Mouse (Mus musculus) ES-E14 (cell line): ENCODE data around the gene Rap1gap. TPM values are rescaled to one million over a fixed set of nuclear protein-coding genes. Genes with fewer than 3 reads are reported as not detected.

Source experiments
- DNase-seq: peaks from one replicate; pipeline ENCODE4 v3.0.0-alpha.2; 2013; ENCODE audit warnings: low read depth, low spot score
- H3K27ac ChIP-seq: 2 replicates; pipeline ENCODE4 v1.5.1; 2012; ENCODE audit warnings: low read depth, mild to moderate bottlenecking, low read length, moderate library complexity, mixed read lengths; ENCODE audit not compliant: poor library complexity, insufficient read depth, severe bottlenecking
- H3K36me3 ChIP-seq: 2 replicates; pipeline ENCODE4 v1.6.1; 2012; ENCODE audit warnings: mild to moderate bottlenecking, low read length, moderate library complexity, mixed read lengths; ENCODE audit not compliant: control insufficient read depth, poor library complexity, insufficient read depth, severe bottlenecking
- H3K4me1 ChIP-seq, 2 experiments: fragments of 150-350 bp in 1 of 2; sonication (generic) in 1 of 2; 2 replicates each; pipeline ENCODE4 v1.6.1; 2012; ENCODE audit warnings: low read length in 2 of 2, mild to moderate bottlenecking in 1 of 2, mixed read lengths in 1 of 2; ENCODE audit not compliant: control insufficient read depth in 2 of 2, insufficient read depth in 2 of 2, poor library complexity in 1 of 2
- H3K4me3 ChIP-seq, 2 experiments: fragments of 150-350 bp in 1 of 2; sonication (generic) in 1 of 2; 2 replicates each; pipeline ENCODE4 v1.5.1; 2012; ENCODE audit warnings: low read length in 2 of 2, low read depth in 1 of 2, mild to moderate bottlenecking in 1 of 2, mixed read lengths in 1 of 2; ENCODE audit not compliant: insufficient read depth in 1 of 2, poor library complexity in 1 of 2, severe bottlenecking in 1 of 2
- H3K9ac ChIP-seq: 2 replicates; pipeline ENCODE4 v1.6.1; 2012; ENCODE audit warnings: low read depth, mild to moderate bottlenecking, low read length, mixed read lengths; ENCODE audit not compliant: poor library complexity, insufficient read depth, severe bottlenecking
- H3K9me3 ChIP-seq: fragments of 150-350 bp; sonication (generic); 2 replicates; pipeline ENCODE4 v1.6.1; 2012; ENCODE audit warnings: low read depth, mild to moderate bottlenecking, low read length; ENCODE audit not compliant: control insufficient read depth, insufficient read depth
- CHD2 ChIP-seq: IDR thresholded peaks from 2 replicates; pipeline ENCODE4 v1.6.1; 2014; ENCODE audit warnings: mild to moderate bottlenecking, low read depth, low read length, inconsistent platforms
- HCFC1 ChIP-seq: IDR thresholded peaks from 2 replicates; pipeline ENCODE4 v1.6.1; 2012; ENCODE audit warnings: low read length, inconsistent platforms, borderline replicate concordance; ENCODE audit not compliant: insufficient read depth
- MAFK ChIP-seq: IDR thresholded peaks from 2 replicates; pipeline ENCODE4 v1.6.1; 2014; ENCODE audit warnings: mild to moderate bottlenecking, low read depth, low read length, inconsistent platforms; ENCODE audit not compliant: insufficient read depth
- ZC3H11A ChIP-seq: IDR thresholded peaks from 2 replicates; pipeline ENCODE4 v1.6.1; 2012; ENCODE audit warnings: low read depth, mild to moderate bottlenecking, inconsistent platforms, low read length, borderline replicate concordance
- ZNF384 ChIP-seq: IDR thresholded peaks from 2 replicates; pipeline ENCODE4 v1.6.1; 2012; ENCODE audit warnings: low read depth, low read length, inconsistent platforms
- in situ Hi-C, 2 experiments: fragments of 600-800 bp; cut with MboI; formaldehyde crosslinking; loops; one replicate each; pipeline ENCODE4 v1.15.1; 2025; ENCODE audit warnings: low sequenced_read_pairs in 2 of 2, inconsistent platforms in 1 of 2; ENCODE audit not compliant: unreplicated experiment in 2 of 2
- total RNA-seq: library from RNA; depleted of rRNA; stranded (reverse); fragments of 300-350 nt; gene quantifications from 2 replicates; pipeline ENCODE4 v1.2.3, GENCODE M21; 2012

Gene Rap1gap
- total RNA-seq, 1 experiment: 13.4 TPM

DNA sequence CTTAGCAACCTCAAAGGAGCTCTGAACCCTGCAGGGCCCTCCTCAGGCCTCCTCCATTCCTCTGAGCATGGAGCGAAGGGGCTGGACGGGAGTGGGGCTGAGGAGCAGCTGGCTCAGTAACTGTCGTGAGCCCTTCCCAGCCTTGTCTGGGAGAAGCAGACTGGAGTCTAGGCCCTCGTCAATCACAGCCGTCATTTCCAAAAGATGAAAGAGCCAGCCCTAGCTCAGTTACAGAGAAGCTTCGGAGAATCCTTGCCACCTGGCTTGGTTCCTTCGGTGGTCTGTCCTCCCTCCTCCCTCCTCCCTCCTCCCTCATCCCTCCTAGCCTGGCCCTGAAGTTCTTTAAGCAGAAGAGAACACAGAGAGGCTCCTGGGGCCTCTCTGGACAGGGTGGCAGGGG lies 16.2 kb downstream of the Rap1gap start:
- Histone ChIP-seq H3K9ac (no peak overlapping the region), H3K4me1 (peaks cover 4 to 21% of the 10 kb centered on the region in 2 experiments; a peak in 3 of 4 replicates), H3K9me3 (no peaks in the 10 kb centered on the region), H3K27ac (no peak overlapping the region), H3K36me3 (no peaks in the 10 kb centered on the region), H3K4me3 (no peak overlapping the region)
- in situ Hi-C loops: no loop called here
- no peak for DNase-seq
- TF ChIP-seq MAFK (no peak), CHD2 (no peak), ZC3H11A (no peak), HCFC1 (no peak), ZNF384 (no peak)

DNA sequence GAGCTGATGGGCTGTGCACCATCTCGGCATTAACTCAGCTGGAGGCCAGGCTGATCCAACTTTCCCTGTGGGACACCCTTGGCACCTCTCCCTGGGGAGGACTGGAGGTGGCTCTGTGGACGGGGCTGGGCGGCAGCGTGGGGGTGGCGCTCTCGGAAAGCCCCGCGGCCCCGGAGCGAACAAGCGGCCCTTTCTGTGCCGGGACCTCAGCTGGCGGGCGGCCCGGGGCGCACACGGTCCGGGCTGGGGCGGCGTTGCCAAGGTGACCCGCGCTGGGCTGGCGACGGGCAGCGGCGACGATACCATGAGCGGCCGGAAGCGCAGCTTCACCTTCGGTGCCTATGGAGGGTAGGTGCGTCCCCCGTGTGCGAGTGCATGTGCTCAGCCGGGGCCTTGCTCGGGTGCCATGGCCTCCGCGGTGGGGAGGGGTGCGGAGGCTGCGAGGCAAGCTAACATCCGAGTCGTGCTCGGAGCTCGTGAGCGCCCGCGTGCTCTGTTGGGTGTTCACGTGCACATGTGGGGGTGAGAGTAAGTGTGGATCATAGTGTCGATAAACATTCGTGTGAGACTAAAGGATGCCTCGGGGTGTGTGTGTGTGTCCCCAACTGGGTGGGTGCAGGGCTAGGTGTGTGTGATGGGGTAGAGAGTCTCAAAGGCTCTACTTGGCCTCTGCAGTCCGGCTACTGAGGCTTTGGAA lies 17.0 kb downstream of the Rap1gap start:
- Histone ChIP-seq H3K9me3 (no peaks in the 10 kb centered on the region), H3K9ac (peak overlapping the region; percentile 45), H3K27ac (no peak overlapping the region), H3K4me3 (peak overlapping the region; percentile 51 to 59), H3K4me1 (peaks cover 4 to 18% of the 10 kb centered on the region in 2 experiments; a peak in 3 of 4 replicates), H3K36me3 (no peaks in the 10 kb centered on the region)
- TF ChIP-seq HCFC1 (no peak), MAFK (no peak), ZC3H11A (no peak), ZNF384 (no peak), CHD2 (no peak)
- no peak for DNase-seq
- in situ Hi-C loops: no loop called here

DNA sequence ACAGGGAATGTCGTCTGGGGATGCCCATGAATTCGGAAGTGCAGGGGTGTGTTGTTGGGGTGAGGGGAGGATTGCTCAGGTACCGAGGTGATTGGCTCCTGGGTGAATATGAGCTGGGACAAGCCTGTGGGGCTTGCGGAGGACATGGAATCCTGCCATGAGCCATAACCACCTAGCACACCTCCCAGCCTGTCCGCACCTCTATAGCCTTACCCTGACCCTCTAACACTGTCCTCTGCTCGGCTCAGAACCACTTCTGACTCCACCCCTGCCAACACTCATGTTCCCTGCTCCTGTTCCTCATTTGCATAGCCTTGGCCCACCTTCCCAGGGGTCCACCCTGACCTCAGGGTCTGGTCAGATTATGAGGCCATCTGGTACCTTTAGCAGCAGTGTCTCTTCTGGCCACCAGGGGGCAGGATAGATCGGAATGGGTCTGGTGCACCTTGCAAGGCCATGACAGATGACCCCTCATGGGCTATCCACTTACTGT lies 18.5 kb downstream of the Rap1gap start:
- TF ChIP-seq ZC3H11A: 0 out of 2 replicates have a peak, but pooled peaks have one; percentile 17
- no peak for TF ChIP-seq HCFC1
- in situ Hi-C loops: no loop called here
- Histone ChIP-seq H3K9me3 (no peaks in the 10 kb centered on the region), H3K27ac (no peak overlapping the region), H3K4me1 (peaks cover 4 to 16% of the 10 kb centered on the region in 2 experiments; a peak in 3 of 4 replicates), H3K36me3 (no peaks in the 10 kb centered on the region), H3K9ac (no peak overlapping the region), H3K4me3 (no peak overlapping the region)
- DNase-seq: no peak

DNA sequence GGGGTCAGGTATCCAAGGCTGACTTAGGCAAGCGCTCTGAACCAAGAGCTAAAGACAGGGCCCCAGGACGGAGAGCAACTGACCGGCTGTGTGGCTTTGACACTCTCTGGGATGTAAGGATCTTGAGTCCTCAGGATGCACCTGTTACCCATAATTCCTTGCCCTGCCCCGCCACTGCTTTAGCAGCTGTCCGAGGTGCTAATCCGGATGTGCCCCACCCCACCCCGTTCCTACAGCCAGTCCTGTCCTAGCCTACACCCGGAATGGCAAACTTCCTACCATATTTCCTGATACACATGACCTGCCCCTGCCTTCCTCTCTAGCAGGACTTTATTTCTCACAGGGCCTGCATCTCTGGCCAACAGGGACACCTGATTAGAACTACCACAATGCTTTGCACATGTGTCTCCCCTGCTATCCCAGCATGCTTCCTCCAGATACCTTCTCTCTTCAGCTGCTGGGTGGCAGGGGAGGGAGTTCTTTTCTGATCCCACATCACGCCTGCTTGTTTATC lies 20.4 kb downstream of the Rap1gap start:
- no peak overlapping the region for H3K9ac ChIP-seq
- no peaks in the 10 kb centered on the region for H3K36me3 ChIP-seq
- H3K9me3 ChIP-seq: no peaks in the 10 kb centered on the region
- peaks cover 4 to 18% of the 10 kb centered on the region in 2 experiments; a peak in 3 of 4 replicates for H3K4me1 ChIP-seq
- H3K4me3 ChIP-seq: no peak overlapping the region
- no peak for DNase-seq
- TF ChIP-seq ZNF384: no peak
- in situ Hi-C loops: no loop called here
- no peak overlapping the region for H3K27ac ChIP-seq

DNA sequence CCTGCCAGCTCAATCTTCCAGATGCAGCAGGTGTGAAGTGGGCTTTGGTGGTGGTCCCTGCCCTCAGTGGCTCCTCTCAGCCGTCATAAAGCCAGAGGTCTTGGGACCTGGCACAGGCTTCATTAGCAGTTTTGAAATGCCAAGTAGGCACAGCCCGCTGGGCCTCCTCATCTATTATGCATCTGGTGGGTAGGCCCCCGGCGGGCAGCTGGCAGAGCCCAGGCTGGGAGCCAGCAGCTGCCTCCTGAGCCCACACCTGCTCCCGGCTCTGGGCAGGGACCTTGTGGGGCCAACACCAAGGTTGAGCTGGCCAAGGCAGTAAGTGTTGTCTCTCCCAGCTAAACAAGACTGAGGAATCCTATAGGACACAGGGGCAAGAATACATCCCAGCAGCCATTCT lies 21.8 kb downstream of the Rap1gap start:
- in situ Hi-C loops: no loop called here
- DNase-seq: no peak
- Histone ChIP-seq H3K4me3 (no peak overlapping the region), H3K9me3 (no peaks in the 10 kb centered on the region), H3K27ac (no peak overlapping the region), H3K36me3 (no peaks in the 10 kb centered on the region), H3K4me1 (peaks cover 4 to 18% of the 10 kb centered on the region in 2 experiments; a peak in 3 of 4 replicates), H3K9ac (no peak overlapping the region)
- no peak for TF ChIP-seq ZNF384
- no peak for TF ChIP-seq MAFK
- TF ChIP-seq ZC3H11A: no peak
- no peak for TF ChIP-seq CHD2
- no peak for TF ChIP-seq HCFC1
